Mouse (Mus musculus) intestine, embryonic 16.5 days (tissue): ENCODE measurements around the gene Cpt1c. TPM values are rescaled to one million over a fixed set of nuclear protein-coding genes. Genes with fewer than 3 reads are reported as not detected.

Experiments
- ATAC-seq: fragments of 200-750 bp; cut with Nextera tagmentation; 2 replicates; pipeline ENCODE4 v1.8.0; 2017; ENCODE audit warnings: moderate TSS enrichment, moderate library complexity
- H3K27ac ChIP-seq: fragments of 300-500 bp; sonication (generic); 2 replicates; pipeline ENCODE4 v1.5.1; 2014; ENCODE audit warnings: mild to moderate bottlenecking, low read length
- H3K27me3 ChIP-seq: fragments of 300-500 bp; sonication (generic); replicated peaks from 2 replicates; pipeline ENCODE4 v1.6.1; 2014; ENCODE audit warnings: low read length, control low read depth, mixed read lengths; ENCODE audit not compliant: control insufficient read depth, insufficient read depth
- H3K36me3 ChIP-seq: fragments of 300-500 bp; sonication (generic); 2 replicates; pipeline ENCODE4 v1.6.1; 2014; ENCODE audit warnings: low read length, control low read depth; ENCODE audit not compliant: control insufficient read depth, insufficient read depth
- H3K4me1 ChIP-seq: fragments of 300-500 bp; sonication (generic); 2 replicates; pipeline ENCODE4 v1.6.1; 2014; ENCODE audit warnings: low read length, control low read depth, mixed read lengths; ENCODE audit not compliant: control insufficient read depth, insufficient read depth
- H3K4me2 ChIP-seq: fragments of 300-500 bp; sonication (generic); 2 replicates; pipeline ENCODE4 v1.6.1; 2014; ENCODE audit warnings: low read depth, low read length, control low read depth
- H3K4me3 ChIP-seq: fragments of 300-500 bp; sonication (generic); 2 replicates; pipeline ENCODE4 v1.5.1; 2014; ENCODE audit warnings: mild to moderate bottlenecking, low read length
- H3K9ac ChIP-seq: fragments of 300-500 bp; sonication (generic); 2 replicates; pipeline ENCODE4 v1.6.1; 2014; ENCODE audit warnings: low read depth, low read length
- H3K9me3 ChIP-seq: fragments of 300-500 bp; sonication (generic); 2 replicates; pipeline ENCODE4 v1.6.1; 2016; ENCODE audit warnings: low read length, control low read depth; ENCODE audit not compliant: control insufficient read depth
- WGBS: fragments of 180-500 bp; shearing (Covaris S2); extraction: QIAGEN DNeasy Blood & Tissue Kit; methylation state at CpG from one replicate; pipeline ENCODE4 v1.1.7; 2014; 5-methylcytosine and 5-hydroxymethylcytosine counted together
- polyA plus RNA-seq: library from polyadenylated mRNA; unstranded; fragments of >200 nt; fragmentation: Nextera tagmentation; extraction: Ambion mirVana; gene quantifications from 2 replicates; pipeline ENCODE4 v1.2.1, GENCODE M21; 2015

The Cpt1c gene
- polyA plus RNA-seq, 1 experiment from 2014 or later = 14.0 TPM

DNA sequence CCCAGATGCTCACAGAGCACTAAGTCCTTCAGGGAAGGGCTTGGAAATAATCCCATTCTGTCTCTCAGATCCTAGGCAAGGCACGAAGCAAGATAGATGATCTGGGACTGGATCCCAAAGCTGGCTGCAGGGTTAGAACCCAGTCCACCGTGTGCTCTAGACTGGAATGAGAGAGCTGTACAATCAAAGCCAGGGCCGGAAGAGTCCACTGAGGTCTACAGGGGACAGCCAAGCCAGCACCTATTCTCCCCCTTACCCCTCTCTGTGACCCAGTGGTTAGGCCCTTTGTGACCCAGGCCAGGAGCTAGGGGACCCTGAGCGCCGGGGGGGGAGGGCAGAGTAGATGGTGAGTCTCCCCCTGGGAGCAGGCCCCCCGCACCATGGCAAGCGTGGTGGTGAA lies 31.7 kb downstream of the Cpt1c start, which contains the start of gene Tsks:
Gene Tsks (plus strand): TSS at position 301 of the 400 bp plus-strand sequence.
- Histone ChIP-seq H3K4me2 (no peak within 1 kb of the TSS), H3K36me3 (no peaks in the 10 kb centered on the region), H3K9me3 (no peaks in the 10 kb centered on the region), H3K4me1 (no peaks in the 10 kb centered on the region), H3K9ac (no peak within 1 kb of the TSS), H3K27ac (no peak within 1 kb of the TSS), H3K4me3 (no peak within 1 kb of the TSS), H3K27me3 (no peaks in the 10 kb centered on the region)
- WGBS = 76% methylated on average over 7 of the region's 7 CpGs
- ATAC-seq = no peak

DNA sequence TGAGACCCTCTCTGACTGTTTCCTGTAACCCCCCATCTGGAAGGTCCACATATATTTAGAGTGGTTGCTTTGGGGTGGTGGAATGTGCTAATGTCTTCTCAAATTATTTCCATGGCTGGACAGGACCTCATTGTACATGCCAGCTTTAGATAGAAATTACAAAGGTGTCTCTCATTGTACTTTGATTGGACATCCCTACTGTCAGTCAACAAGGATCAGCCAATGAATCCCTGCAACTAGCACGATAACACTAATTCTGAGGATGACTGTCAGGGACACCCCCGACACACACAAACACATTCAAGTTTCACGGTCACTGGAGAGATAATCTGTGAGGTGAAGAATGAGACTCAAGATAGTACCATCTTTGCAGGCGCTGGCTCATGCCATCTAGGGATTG lies 36.0 kb downstream of the Cpt1c start:
- Histone ChIP-seq H3K4me3 (no peak overlapping the region), H3K27me3 (no peaks in the 10 kb centered on the region), H3K36me3 (no peaks in the 10 kb centered on the region), H3K4me2 (no peak overlapping the region), H3K9ac (no peak overlapping the region), H3K4me1 (no peaks in the 10 kb centered on the region), H3K27ac (no peak overlapping the region), H3K9me3 (no peaks in the 10 kb centered on the region)
- ATAC-seq = no peak
- 92% methylated on average over 4 of the region's 4 CpGs for WGBS

DNA sequence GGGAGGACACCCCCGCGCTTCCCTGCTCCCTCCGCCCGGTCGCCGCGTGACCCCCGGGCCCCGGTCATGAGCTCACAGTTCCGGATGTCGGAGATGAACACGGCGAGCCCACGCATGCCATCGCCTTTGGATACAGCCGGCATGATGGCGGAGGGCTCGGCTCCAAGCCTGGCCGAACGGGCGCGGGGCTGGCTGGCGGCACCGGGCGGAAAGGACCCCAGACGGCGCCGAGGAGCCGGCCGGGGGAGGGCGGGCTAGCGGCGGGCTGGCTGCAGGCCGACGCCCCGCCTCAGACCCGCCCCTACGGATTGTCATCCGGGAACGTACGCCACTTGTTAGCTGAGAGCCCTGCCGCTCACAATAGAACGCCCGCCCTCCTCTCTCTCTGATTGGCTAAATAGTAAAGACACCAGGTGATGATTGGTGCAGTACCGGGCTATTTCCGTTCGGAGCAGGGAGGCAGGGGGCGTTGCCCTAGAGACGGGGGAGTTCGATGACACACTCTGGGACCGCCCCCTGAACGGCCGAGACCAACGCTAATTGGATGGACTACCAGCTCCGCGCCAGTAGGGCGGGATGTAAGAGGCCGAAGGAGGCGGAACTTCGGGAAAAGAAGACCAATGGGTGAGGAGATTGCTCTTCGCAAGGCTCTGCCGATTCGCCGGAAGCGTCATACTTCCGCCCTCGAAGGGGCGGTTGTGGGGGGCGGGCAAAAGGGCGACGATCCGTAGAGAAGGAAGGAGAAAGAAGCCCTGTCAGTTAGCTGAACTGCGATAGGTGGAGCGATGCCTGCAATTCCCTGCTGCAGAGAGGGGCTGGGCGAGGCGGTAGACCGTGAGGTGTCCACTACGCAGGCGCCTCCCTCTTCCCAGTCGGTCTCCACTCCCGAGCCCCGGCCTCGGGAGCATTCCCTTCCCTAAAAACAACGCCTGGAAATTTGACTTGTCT lies 45.2 kb downstream of the Cpt1c start, which contains the start of gene Ap2a1:
Gene Ap2a1 (minus strand): TSS at position 293 of the 948 bp plus-strand sequence.
- ATAC-seq = peak; percentile 99
- H3K4me2 ChIP-seq = peak within 1 kb of the TSS; percentile 73
- H3K9ac ChIP-seq = peak within 1 kb of the TSS; percentile 95
- under 1% methylated on average over 84 of the region's 84 CpGs for WGBS
- peaks cover 16% of the 10 kb centered on the region for H3K4me1 ChIP-seq
- H3K27me3 ChIP-seq = no peaks in the 10 kb centered on the region
- H3K36me3 ChIP-seq = no peaks in the 10 kb centered on the region
- peak within 1 kb of the TSS; percentile 87 for H3K27ac ChIP-seq
- H3K9me3 ChIP-seq = no peaks in the 10 kb centered on the region
- H3K4me3 ChIP-seq = peak within 1 kb of the TSS; percentile 95

DNA sequence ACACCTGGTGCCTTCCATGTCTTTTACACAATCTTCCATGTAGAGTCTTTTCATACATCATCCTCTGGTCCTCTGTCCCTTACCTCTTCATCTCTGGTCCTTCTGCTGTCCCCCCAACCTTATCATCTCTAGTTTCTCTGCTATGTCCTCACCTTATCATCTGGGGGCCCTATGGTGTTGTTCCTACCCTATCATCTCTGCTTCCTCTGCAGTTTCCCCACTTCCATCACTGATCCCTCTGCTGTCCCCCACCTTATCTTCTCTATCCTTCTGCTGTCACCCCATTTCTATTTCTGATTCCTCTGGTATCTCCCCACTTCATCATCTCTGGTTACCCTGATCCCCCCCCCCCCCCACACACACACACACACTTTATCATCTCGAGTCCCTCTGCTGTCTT lies 46.1 kb downstream of the Cpt1c start:
- H3K9me3 ChIP-seq = no peaks in the 10 kb centered on the region
- peak overlapping the region; percentile 95 for H3K9ac ChIP-seq
- H3K4me2 ChIP-seq = peak overlapping the region; percentile 70
- H3K27me3 ChIP-seq = no peaks in the 10 kb centered on the region
- H3K36me3 ChIP-seq = no peaks in the 10 kb centered on the region
- H3K4me3 ChIP-seq = peak overlapping the region; percentile 95
- 4% methylated on average over 1 of the region's 1 CpGs for WGBS
- ATAC-seq = no peak
- H3K4me1 ChIP-seq = peaks cover 16% of the 10 kb centered on the region
- no peak overlapping the region for H3K27ac ChIP-seq

DNA sequence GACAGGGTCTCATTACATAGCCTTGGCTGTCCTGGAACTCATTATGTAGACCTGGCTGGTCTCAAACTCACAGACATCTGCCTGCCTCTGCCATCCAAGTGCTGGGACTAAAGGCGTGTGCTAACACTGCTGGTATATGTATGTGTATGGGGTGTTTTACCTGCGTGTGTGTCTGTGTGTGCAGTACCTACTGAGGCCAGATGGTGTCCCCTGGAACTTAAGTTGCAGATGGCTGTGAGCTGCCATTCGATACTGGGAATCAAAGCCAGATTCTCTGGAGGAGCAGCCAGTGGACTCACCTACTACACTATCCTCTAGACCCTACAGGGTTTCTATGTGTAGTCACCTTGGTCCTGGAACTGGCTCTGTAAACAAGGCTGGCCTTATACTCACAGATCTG lies 49.2 kb downstream of the Cpt1c start:
- no peaks in the 10 kb centered on the region for H3K27me3 ChIP-seq
- ATAC-seq = no peak
- 66% methylated on average over 3 of the region's 3 CpGs for WGBS
- no peak overlapping the region for H3K27ac ChIP-seq
- no peak overlapping the region for H3K4me3 ChIP-seq
- H3K4me2 ChIP-seq = no peak overlapping the region
- H3K9ac ChIP-seq = no peak overlapping the region
- no peaks in the 10 kb centered on the region for H3K9me3 ChIP-seq
- peaks cover 15% of the 10 kb centered on the region for H3K4me1 ChIP-seq
- no peaks in the 10 kb centered on the region for H3K36me3 ChIP-seq

DNA sequence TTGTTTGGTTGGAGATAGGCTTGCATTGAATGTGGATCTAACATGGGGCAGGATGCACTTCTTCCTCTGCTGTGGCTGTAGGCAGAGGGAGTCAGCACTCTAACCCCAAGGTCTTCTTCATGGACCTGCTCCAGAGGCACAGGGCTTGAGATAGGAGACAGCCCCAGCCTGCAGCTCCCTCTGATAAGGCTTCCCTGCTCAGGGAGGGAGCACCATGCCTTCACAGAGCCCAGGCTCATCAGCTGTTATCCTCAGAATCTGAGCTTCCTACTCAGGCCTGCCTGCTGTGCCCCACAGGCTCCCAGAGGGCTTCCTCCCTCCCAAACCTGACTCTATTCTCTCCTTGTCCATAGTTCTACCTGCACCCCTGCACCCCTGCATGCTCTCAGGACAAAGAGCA lies 52.1 kb downstream of the Cpt1c start:
- Histone ChIP-seq H3K27me3 (no peaks in the 10 kb centered on the region), H3K9ac (no peak overlapping the region), H3K27ac (no peak overlapping the region), H3K4me2 (no peak overlapping the region), H3K36me3 (no peaks in the 10 kb centered on the region), H3K4me3 (no peak overlapping the region), H3K9me3 (no peaks in the 10 kb centered on the region), H3K4me1 (peaks cover 5% of the 10 kb centered on the region)
- ATAC-seq = no peak

DNA sequence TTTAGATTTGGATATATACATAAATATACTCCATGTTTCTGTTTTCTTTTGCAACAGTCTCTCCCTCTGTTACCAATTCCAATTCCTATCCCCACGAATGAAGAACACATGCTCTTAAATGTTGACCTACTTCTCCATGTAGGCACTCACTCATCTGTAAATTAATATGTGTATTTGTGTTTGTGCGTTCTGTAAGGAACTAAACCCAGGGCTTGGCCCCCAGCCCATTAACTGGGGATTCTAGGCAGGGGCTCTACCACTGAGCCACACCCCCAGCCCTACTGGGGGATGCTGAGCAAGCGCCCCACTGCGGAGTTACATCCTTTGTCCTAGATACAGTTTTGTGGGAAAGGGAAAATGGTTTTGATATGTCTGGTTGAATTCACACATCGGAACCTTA lies 55.5 kb downstream of the Cpt1c start:
- Histone ChIP-seq H3K4me3 (no peak overlapping the region), H3K4me2 (no peak overlapping the region), H3K9me3 (no peaks in the 10 kb centered on the region), H3K36me3 (peaks cover 6% of the 10 kb centered on the region; the same call in 1 of the 2 replicates), H3K27me3 (no peaks in the 10 kb centered on the region), H3K9ac (no peak overlapping the region), H3K27ac (no peak overlapping the region), H3K4me1 (peaks cover 7% of the 10 kb centered on the region; the same call in 1 of the 2 replicates)
- ATAC-seq = no peak
- WGBS = 88% methylated on average over 5 of the region's 5 CpGs

DNA sequence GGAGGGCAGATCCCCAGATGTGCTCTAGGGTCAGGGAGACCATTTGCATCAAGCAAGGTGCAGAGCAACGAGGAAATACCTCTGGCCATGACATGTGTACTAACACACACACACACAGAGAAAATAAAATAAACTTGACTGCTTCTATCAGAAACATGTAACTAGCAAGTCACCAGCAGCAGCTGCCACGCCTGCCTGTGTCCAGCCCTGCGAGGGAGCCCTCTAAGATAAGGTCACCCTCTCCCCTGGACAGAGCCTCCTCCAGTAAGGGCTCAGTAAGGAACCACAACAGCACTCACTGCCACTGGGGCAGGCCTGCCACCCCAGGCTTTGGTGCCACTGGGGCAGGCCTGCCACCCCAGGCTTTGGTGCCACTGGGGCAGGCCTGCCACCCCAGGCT lies 56.4 kb downstream of the Cpt1c start:
- peaks cover 7% of the 10 kb centered on the region; the same call in 1 of the 2 replicates for H3K4me1 ChIP-seq
- WGBS = 72% methylated on average over 3 of the region's 3 CpGs
- H3K27ac ChIP-seq = no peak overlapping the region
- no peak for ATAC-seq
- no peaks in the 10 kb centered on the region for H3K27me3 ChIP-seq
- H3K4me2 ChIP-seq = no peak overlapping the region
- no peak overlapping the region for H3K4me3 ChIP-seq
- H3K9ac ChIP-seq = no peak overlapping the region
- peaks cover 6% of the 10 kb centered on the region; the same call in 1 of the 2 replicates for H3K36me3 ChIP-seq
- no peaks in the 10 kb centered on the region for H3K9me3 ChIP-seq

DNA sequence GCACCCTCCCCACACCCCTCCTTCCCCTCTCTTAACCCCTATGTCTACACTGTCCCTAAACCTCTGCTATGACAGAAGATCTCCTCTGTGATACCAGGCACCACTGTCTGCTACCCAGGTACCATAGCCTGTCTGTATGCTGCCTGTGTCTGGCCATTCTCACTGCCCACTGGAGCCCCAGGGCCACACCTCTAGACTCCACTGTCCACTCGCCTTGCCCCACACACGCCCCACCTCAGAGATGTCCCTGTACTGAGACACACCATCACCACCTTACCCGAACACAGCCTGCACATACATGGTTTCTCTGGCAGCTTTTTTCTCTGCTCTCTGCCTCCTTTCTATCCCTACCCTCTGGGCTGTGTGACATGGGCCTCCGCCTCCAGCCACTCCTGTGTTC lies 57.8 kb downstream of the Cpt1c start:
- H3K36me3 ChIP-seq = peaks cover 6% of the 10 kb centered on the region; the same call in 1 of the 2 replicates
- no peak overlapping the region for H3K27ac ChIP-seq
- no peaks in the 10 kb centered on the region for H3K9me3 ChIP-seq
- no peak overlapping the region for H3K4me2 ChIP-seq
- H3K4me3 ChIP-seq = no peak overlapping the region
- WGBS = 89% methylated on average over 4 of the region's 4 CpGs
- peaks cover 7% of the 10 kb centered on the region; the same call in 1 of the 2 replicates for H3K4me1 ChIP-seq
- no peak overlapping the region for H3K9ac ChIP-seq
- H3K27me3 ChIP-seq = no peaks in the 10 kb centered on the region
- peak; percentile 38; the same call in 1 of the 2 replicates for ATAC-seq
